Mouse (Mus musculus) regulatory T cell (primary cell): ENCODE data around the gene 4930432M17Rik.

Experiments used
- in situ Hi-C: fragments of 300-600 bp; cut with MboI, MseI; formaldehyde crosslinking; loops from one replicate; pipeline ENCODE4 v1.15.1; 2025; ENCODE audit warnings: high pct_unique_total_duplicates

The 4930432M17Rik gene

GRCm38 (mm10) chr3:121707106-121707505 lies 36.5 kb downstream of the 4930432M17Rik start:
- in situ Hi-C loops = no loop called here

DNA sequence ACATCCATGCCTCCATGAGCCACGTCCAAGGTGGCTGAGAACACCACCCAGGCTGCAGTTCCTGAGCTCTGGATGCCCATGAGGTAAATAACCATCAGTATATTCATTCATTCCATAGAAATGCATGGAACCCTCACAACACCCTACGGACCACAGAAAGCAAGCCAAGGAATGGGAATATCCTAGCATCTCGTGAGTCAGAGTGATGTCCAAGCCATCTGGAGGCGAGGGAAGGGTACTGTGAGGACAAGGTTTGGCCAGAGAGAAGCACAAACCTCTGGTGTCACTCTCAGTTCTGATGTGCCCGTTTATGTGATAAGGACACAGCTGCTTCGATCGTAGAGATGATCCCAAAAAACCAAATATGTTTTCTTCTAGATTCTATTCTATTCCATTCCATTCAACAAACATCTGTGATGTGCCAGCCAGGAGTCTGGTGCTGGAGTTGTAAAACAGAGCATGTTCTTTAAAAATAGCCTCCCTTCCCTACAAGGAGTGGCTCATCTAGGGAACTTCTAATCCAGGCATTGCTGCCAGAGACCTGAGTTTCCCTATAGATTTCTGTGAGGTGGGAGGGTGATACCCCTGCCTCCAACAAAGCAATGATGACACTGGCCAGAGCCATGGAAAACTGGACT lies 40.5 kb downstream of the 4930432M17Rik start:
- in situ Hi-C loops = no loop called here

GRCm38 (mm10) chr3:121712222-121712621 lies 41.7 kb downstream of the 4930432M17Rik start:
- in situ Hi-C loops = no loop called here

- in situ Hi-C loops = no loop called here
Observed at GRCm38 (mm10) chr3:121713151-121713701, 42.7 kb downstream of the 4930432M17Rik start.

GRCm38 (mm10) chr3:121713816-121714215 lies 43.3 kb downstream of the 4930432M17Rik start:
- in situ Hi-C loops = no loop called here

DNA sequence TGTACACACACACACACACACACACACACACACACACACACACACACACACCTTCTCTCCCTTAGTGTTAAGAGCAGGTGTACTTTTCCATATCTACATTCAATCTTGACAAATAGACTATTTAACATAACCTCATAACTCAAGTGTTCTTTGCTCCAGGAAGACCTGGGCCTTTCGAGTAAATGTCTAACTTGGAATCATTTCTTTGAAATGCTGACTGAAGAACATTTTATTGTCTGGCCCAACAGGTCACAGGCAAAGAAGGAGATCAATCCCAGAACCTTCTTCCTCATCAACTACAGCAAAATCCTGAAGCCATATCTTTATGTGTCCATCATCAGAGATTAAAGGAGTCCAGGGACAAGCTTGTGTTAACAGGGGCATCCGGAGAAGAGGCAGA lies 43.9 kb downstream of the 4930432M17Rik start:
- in situ Hi-C loops = no loop called here

GRCm38 (mm10) chr3:121715336-121715735 lies 44.8 kb downstream of the 4930432M17Rik start:
- in situ Hi-C loops = no loop called here

- in situ Hi-C loops = no loop called here
Observed at GRCm38 (mm10) chr3:121715741-121716459, 45.3 kb downstream of the 4930432M17Rik start.

GRCm38 (mm10) chr3:121716480-121716879 lies 45.9 kb downstream of the 4930432M17Rik start:
- in situ Hi-C loops = no loop called here

DNA sequence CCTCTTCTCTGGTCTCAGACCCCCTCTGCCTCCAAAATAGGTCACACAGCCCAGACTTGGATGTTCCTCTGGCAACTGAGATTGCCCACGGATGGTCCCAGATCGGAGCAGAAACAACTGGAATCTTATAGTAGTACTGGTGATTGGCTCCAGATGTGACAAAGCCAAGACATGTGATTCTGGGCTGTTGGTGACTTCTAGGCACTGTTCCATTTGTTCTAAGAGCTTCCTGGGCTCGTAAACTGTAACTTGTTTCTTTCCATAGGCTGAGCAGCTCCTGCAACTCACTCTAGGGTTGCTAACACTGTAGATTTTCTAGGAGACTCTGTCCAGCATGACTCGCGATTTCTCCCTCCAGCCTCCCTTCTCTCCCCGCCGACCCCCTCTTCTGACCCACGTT lies 48.1 kb downstream of the 4930432M17Rik start:
- in situ Hi-C loops = no loop called here

DNA sequence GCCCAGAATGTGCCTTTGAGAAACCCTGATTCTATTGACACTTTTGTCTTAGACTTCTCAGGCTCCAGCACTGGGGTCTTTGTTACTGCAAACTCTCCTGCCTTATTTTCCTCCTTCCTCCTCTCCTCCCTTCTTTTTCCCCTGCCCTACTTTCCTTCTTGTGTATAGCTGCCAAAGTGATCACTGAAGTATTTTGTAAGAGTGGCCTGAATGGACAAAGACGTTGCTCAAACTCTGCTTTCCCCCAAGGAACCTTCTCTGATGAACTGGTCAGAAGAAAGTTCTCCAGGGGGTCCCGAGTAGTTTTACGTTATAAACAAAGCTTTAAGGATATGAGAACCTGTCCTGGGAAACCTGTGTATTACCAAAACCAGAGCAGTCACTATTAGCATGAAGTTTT lies 49.1 kb downstream of the 4930432M17Rik start:
- in situ Hi-C loops = loop anchor here (5.0 kb wide), 1 partner anchor 172 kb away; no protein-coding TSS in a partner anchor

DNA sequence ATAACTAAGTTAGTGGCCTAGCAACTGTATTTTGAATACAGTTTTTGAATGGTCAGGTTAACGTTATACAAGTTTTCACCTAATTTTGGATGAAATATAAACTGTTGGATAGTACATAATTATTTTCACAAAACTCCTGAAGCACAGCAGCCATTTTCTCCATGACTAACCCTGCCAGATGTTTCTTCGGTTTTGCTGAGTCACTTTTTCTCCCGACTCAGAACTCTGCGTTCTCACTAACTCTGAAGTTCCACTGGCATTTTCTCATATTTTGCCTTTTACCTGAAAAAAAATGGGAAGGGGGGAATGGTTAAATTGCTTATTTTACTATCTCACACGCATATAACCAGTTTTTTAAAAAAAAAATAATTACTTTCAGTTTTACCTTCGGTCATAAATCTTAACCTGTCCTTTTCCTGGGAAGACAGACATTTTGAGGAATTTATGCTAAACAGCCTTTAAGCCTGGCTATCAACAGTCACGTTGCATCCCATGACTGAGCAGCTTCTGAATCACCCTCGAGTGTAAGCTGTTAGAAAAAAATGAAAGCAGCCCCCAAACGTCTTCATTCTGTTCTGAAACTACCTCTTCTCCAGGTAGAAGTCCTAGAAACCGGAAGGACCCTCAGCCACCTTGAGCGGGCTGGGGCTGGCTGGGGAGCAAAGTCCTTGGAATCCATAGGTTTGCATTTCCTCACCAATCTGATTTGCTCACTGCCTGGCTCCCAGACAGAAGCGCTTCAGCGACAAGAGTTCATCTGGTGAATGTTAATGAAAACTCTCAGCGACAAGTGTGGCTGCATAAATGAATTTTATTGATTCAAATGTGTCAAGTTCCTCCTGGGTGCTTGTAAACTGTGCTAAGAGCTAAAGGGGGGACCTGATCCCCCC lies 50.5 kb downstream of the 4930432M17Rik start:
- in situ Hi-C loops = loop anchor here (5.0 kb wide), 1 partner anchor 174 kb away; no protein-coding TSS in a partner anchor

GRCm38 (mm10) chr3:121721691-121722070 lies 51.1 kb downstream of the 4930432M17Rik start:
- in situ Hi-C loops = loop anchor here (5.0 kb wide), 1 partner anchor 174 kb away; no protein-coding TSS in a partner anchor

- in situ Hi-C loops = loop anchor here (5.0 kb wide), 1 partner anchor 176 kb away; no protein-coding TSS in a partner anchor
Observed at GRCm38 (mm10) chr3:121722971-121723844, 52.6 kb downstream of the 4930432M17Rik start, which contains the start of gene F3. TSS of gene F3 (plus strand) at chr3:121723537.

DNA sequence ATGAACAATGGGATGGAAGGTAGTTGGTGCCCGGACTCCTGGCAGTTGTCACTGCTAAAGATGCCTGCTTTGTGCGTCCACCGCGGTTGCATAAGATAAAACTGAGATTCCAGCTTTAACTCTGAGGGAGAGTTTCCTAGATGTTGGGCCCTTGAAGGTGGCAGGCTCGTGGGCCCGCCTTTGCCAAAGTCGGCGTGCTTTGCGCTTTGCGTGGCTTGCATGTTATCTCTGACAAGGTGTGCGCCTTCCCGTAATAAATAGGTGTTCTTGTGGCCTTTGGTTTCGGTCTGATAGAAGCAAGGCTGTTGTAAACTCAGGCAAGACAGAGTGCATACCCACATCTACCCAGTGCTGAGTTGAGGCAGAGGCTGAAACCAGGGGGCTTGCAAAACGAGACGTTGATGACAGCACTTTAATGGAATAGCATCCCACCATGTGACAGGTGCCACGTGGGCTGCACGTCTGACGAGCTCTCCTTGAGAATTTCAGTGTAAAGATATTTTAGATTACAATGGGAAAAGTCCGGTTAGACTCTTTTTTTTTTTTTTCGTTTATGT lies 53.5 kb downstream of the 4930432M17Rik start:
- in situ Hi-C loops = loop anchor here (5.0 kb wide), 1 partner anchor 177 kb away; no protein-coding TSS in a partner anchor

DNA sequence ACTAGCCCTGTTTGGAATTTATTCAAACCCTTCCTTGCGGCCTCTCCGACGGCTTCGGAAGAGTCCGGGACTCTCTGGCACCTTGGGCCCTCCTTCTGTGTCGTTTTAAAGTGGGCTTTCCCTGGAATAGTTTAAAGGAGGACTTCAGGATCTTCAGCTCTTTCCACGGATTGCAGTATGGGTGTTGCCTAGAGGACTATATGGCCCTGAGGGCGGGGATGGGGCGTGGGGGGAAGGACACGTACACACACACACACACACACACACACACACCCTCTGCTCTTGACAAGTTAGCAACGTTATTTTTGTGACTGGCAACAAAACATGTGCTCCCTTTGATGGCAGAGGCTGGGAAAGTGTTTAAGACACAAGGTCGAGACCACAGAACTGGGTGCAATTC lies 54.0 kb downstream of the 4930432M17Rik start:
- in situ Hi-C loops = loop anchor here (5.0 kb wide), 1 partner anchor 177 kb away; no protein-coding TSS in a partner anchor

GRCm38 (mm10) chr3:121725651-121726050 lies 55.1 kb downstream of the 4930432M17Rik start:
- in situ Hi-C loops = loop anchor here (25.0 kb wide), 1 partner anchor 413 kb away; no protein-coding TSS in a partner anchor

- in situ Hi-C loops = loop anchor here (10.0 to 25.0 kb wide), 2 partner anchors 417 to 555 kb away; partner anchors contain the start of gene Rwdd3
Observed at GRCm38 (mm10) chr3:121729678-121730077, 59.1 kb downstream of the 4930432M17Rik start.
